Mouse (Mus musculus) hindbrain, embryonic 13.5 days (tissue): ENCODE measurements at regions not wholly inside any gene's neighbourhood (a gene's known extent, or its start where the extent isn't known, plus 50 kb on each side); places are given as distances from the start of the nearest gene placed in this dataset.

Experiments used
- ATAC-seq: fragments of 200-750 bp; cut with Nextera tagmentation; 2 replicates; pipeline ENCODE4 v1.8.0; 2017; ENCODE audit warnings: moderate TSS enrichment; ENCODE audit not compliant: low FRiP score
- H3K27ac ChIP-seq: fragments of 300-500 bp; sonication (generic); 2 replicates; pipeline ENCODE4 v1.5.1; 2015; ENCODE audit warnings: inconsistent platforms, mild to moderate bottlenecking, moderate library complexity
- H3K27me3 ChIP-seq: fragments of 300-500 bp; sonication (generic); 2 replicates; pipeline ENCODE4 v1.6.1; 2015; ENCODE audit warnings: mild to moderate bottlenecking, inconsistent platforms
- H3K36me3 ChIP-seq: fragments of 300-500 bp; sonication (generic); 2 replicates; pipeline ENCODE4 v1.6.1; 2015; ENCODE audit warnings: mild to moderate bottlenecking, inconsistent platforms
- H3K4me1 ChIP-seq: fragments of 300-500 bp; sonication (generic); replicated peaks from 2 replicates; pipeline ENCODE4 v1.6.1; 2015; ENCODE audit warnings: inconsistent platforms
- H3K4me2 ChIP-seq: fragments of 300-500 bp; sonication (generic); 2 replicates; pipeline ENCODE4 v1.6.1; 2015; ENCODE audit warnings: inconsistent platforms, mild to moderate bottlenecking, moderate library complexity
- H3K4me3 ChIP-seq: fragments of 300-500 bp; sonication (generic); 2 replicates; pipeline ENCODE4 v1.5.1; 2015; ENCODE audit warnings: mild to moderate bottlenecking, inconsistent platforms
- H3K9ac ChIP-seq: fragments of 300-500 bp; sonication (generic); 2 replicates; pipeline ENCODE4 v1.6.1; 2015; ENCODE audit warnings: mild to moderate bottlenecking, inconsistent platforms
- H3K9me3 ChIP-seq: fragments of 300-500 bp; sonication (generic); 2 replicates; pipeline ENCODE4 v1.6.1; 2016; ENCODE audit warnings: inconsistent platforms
- WGBS: fragments of 180-500 bp; shearing (Covaris S2); methylation state at CpG from one replicate; pipeline ENCODE4 v1.1.7; 2015; 5-methylcytosine and 5-hydroxymethylcytosine counted together

GRCm38 (mm10) chr1:169439621-169440020 lies 91.6 kb downstream of the Nuf2 start:
- no peaks in the 10 kb centered on the region for H3K36me3 ChIP-seq
- no peak for ATAC-seq
- H3K4me2 ChIP-seq, result no peak overlapping the region
- H3K9me3 ChIP-seq, result no peaks in the 10 kb centered on the region
- WGBS, result 35% methylated on average over 2 of the region's 2 CpGs
- no peak overlapping the region for H3K9ac ChIP-seq
- no peak overlapping the region for H3K4me3 ChIP-seq
- H3K27ac ChIP-seq, result no peak overlapping the region
- H3K27me3 ChIP-seq, result no peaks in the 10 kb centered on the region
- H3K4me1 ChIP-seq, result peaks cover 14% of the 10 kb centered on the region; the same call in 1 of the 2 replicates

GRCm38 (mm10) chr1:169438006-169438405 lies 93.3 kb downstream of the Nuf2 start:
- H3K9me3 ChIP-seq, result no peaks in the 10 kb centered on the region
- no peaks in the 10 kb centered on the region for H3K27me3 ChIP-seq
- ATAC-seq, result no peak
- H3K36me3 ChIP-seq, result no peaks in the 10 kb centered on the region
- H3K4me2 ChIP-seq, result no peak overlapping the region
- no peak overlapping the region for H3K27ac ChIP-seq
- no peak overlapping the region for H3K9ac ChIP-seq
- WGBS, result 59% methylated on average over 3 of the region's 3 CpGs
- H3K4me1 ChIP-seq, result peaks cover 14% of the 10 kb centered on the region; the same call in 1 of the 2 replicates
- no peak overlapping the region for H3K4me3 ChIP-seq

GRCm38 (mm10) chr1:169422408-169422807 lies 108.9 kb downstream of the Nuf2 start:
- H3K27ac ChIP-seq, result no peak overlapping the region
- no peak overlapping the region for H3K4me2 ChIP-seq
- H3K36me3 ChIP-seq, result no peaks in the 10 kb centered on the region
- H3K9me3 ChIP-seq, result 0 out of 2 replicates have a peak, but pooled peaks cover 3% of the 10 kb centered on the region
- H3K27me3 ChIP-seq, result no peaks in the 10 kb centered on the region
- no peak overlapping the region for H3K4me3 ChIP-seq
- 81% methylated on average over 3 of the region's 3 CpGs for WGBS
- no peak for ATAC-seq
- H3K9ac ChIP-seq, result no peak overlapping the region
- no peaks in the 10 kb centered on the region for H3K4me1 ChIP-seq

- ATAC-seq, result no peak
- 44% methylated on average over 1 of the region's 1 CpGs for WGBS
- H3K9me3 ChIP-seq, result 0 out of 2 replicates have a peak, but pooled peaks cover 3% of the 10 kb centered on the region
Observed at GRCm38 (mm10) chr1:169421671-169422070, 109.6 kb downstream of the Nuf2 start.

GRCm38 (mm10) chr1:169418665-169419045 lies 112.6 kb downstream of the Nuf2 start:
- H3K27me3 ChIP-seq, result no peaks in the 10 kb centered on the region
- H3K27ac ChIP-seq, result no peak overlapping the region
- H3K36me3 ChIP-seq, result no peaks in the 10 kb centered on the region
- H3K9me3 ChIP-seq, result 0 out of 2 replicates have a peak, but pooled peaks cover 3% of the 10 kb centered on the region
- no peak overlapping the region for H3K4me2 ChIP-seq
- no peak for ATAC-seq
- H3K9ac ChIP-seq, result no peak overlapping the region
- WGBS, result 84% methylated on average over 4 of the region's 4 CpGs
- H3K4me3 ChIP-seq, result no peak overlapping the region
- no peaks in the 10 kb centered on the region for H3K4me1 ChIP-seq

More at GRCm38 (mm10) chr1:169421671-169422070, 109.6 kb downstream of the Nuf2 start:
- no peaks in the 10 kb centered on the region for H3K27me3 ChIP-seq
- H3K9ac ChIP-seq, result no peak overlapping the region
- H3K27ac ChIP-seq, result no peak overlapping the region
- H3K4me3 ChIP-seq, result no peak overlapping the region
- H3K36me3 ChIP-seq, result no peaks in the 10 kb centered on the region
- no peak overlapping the region for H3K4me2 ChIP-seq
- no peaks in the 10 kb centered on the region for H3K4me1 ChIP-seq

GRCm38 (mm10) chr1:169417979-169418664 lies 113.1 kb downstream of the Nuf2 start:
- no peaks in the 10 kb centered on the region for H3K27me3 ChIP-seq
- H3K9ac ChIP-seq, result no peak overlapping the region
- no peaks in the 10 kb centered on the region for H3K36me3 ChIP-seq
- H3K9me3 ChIP-seq, result 0 out of 2 replicates have a peak, but pooled peaks cover 3% of the 10 kb centered on the region
- no peak overlapping the region for H3K4me3 ChIP-seq
- no peak overlapping the region for H3K4me2 ChIP-seq
- no peak for ATAC-seq
- H3K4me1 ChIP-seq, result no peaks in the 10 kb centered on the region
- H3K27ac ChIP-seq, result no peak overlapping the region
- WGBS, result 74% methylated on average over 10 of the region's 10 CpGs

GRCm38 (mm10) chr1:169416701-169417100 lies 114.6 kb downstream of the Nuf2 start:
- H3K9ac ChIP-seq, result no peak overlapping the region
- H3K4me1 ChIP-seq, result no peaks in the 10 kb centered on the region
- H3K9me3 ChIP-seq, result 0 out of 2 replicates have a peak, but pooled peaks cover 3% of the 10 kb centered on the region
- no peak for ATAC-seq
- H3K27me3 ChIP-seq, result no peaks in the 10 kb centered on the region
- H3K27ac ChIP-seq, result no peak overlapping the region
- H3K4me3 ChIP-seq, result no peak overlapping the region
- 81% methylated on average over 1 of the region's 1 CpGs for WGBS
- no peaks in the 10 kb centered on the region for H3K36me3 ChIP-seq
- no peak overlapping the region for H3K4me2 ChIP-seq

GRCm38 (mm10) chr1:169408120-169408519 lies 123.1 kb downstream of the Nuf2 start:
- H3K4me3 ChIP-seq, result no peak overlapping the region
- H3K27ac ChIP-seq, result no peak overlapping the region
- WGBS, result 92% methylated on average over 2 of the region's 2 CpGs
- H3K4me2 ChIP-seq, result no peak overlapping the region
- ATAC-seq, result no peak
- no peaks in the 10 kb centered on the region for H3K9me3 ChIP-seq
- no peaks in the 10 kb centered on the region for H3K27me3 ChIP-seq
- H3K36me3 ChIP-seq, result no peaks in the 10 kb centered on the region
- no peaks in the 10 kb centered on the region for H3K4me1 ChIP-seq
- H3K9ac ChIP-seq, result no peak overlapping the region

- 0 out of 2 replicates have a peak, but pooled peaks cover 2% of the 10 kb centered on the region for H3K27me3 ChIP-seq
- H3K4me2 ChIP-seq, result no peak overlapping the region
- no peak for ATAC-seq
- no peaks in the 10 kb centered on the region for H3K36me3 ChIP-seq
- H3K4me1 ChIP-seq, result 0 out of 2 replicates have a peak, but pooled peaks cover 3% of the 10 kb centered on the region
- H3K9ac ChIP-seq, result no peak overlapping the region
- H3K4me3 ChIP-seq, result no peak overlapping the region
- H3K9me3 ChIP-seq, result no peaks in the 10 kb centered on the region
- 45% methylated on average over 6 of the region's 6 CpGs for WGBS
- H3K27ac ChIP-seq, result no peak overlapping the region
Observed at GRCm38 (mm10) chr1:169400841-169401240, 130.4 kb downstream of the Nuf2 start.

- H3K4me3 ChIP-seq, result no peak overlapping the region
- H3K27ac ChIP-seq, result no peak overlapping the region
Observed at GRCm38 (mm10) chr1:169397371-169397770, 133.9 kb downstream of the Nuf2 start.

GRCm38 (mm10) chr1:169387056-169387455 lies 144.2 kb downstream of the Nuf2 start:
- Histone ChIP-seq H3K27ac (no peak overlapping the region), H3K9ac (no peak overlapping the region), H3K4me2 (no peak overlapping the region), H3K27me3 (no peaks in the 10 kb centered on the region), H3K4me3 (no peak overlapping the region), H3K36me3 (no peaks in the 10 kb centered on the region), H3K4me1 (peaks cover 19% of the 10 kb centered on the region), H3K9me3 (no peaks in the 10 kb centered on the region)
- no peak for ATAC-seq
- WGBS, result 89% methylated on average over 1 of the region's 1 CpGs

More at GRCm38 (mm10) chr1:169397371-169397770, 133.9 kb downstream of the Nuf2 start:
- Histone ChIP-seq H3K4me2 (no peak overlapping the region), H3K36me3 (no peaks in the 10 kb centered on the region), H3K9me3 (no peaks in the 10 kb centered on the region), H3K27me3 (0 out of 2 replicates have a peak, but pooled peaks cover 2% of the 10 kb centered on the region), H3K9ac (no peak overlapping the region), H3K4me1 (0 out of 2 replicates have a peak, but pooled peaks cover 3% of the 10 kb centered on the region)
- ATAC-seq, result no peak
- 87% methylated on average over 4 of the region's 4 CpGs for WGBS

GRCm38 (mm10) chr1:169385740-169386424 lies 145.4 kb downstream of the Nuf2 start:
- H3K4me1 ChIP-seq, result peaks cover 19% of the 10 kb centered on the region
- H3K36me3 ChIP-seq, result no peaks in the 10 kb centered on the region
- H3K27me3 ChIP-seq, result no peaks in the 10 kb centered on the region
- 46% methylated on average over 10 of the region's 10 CpGs for WGBS
- H3K4me2 ChIP-seq, result 0 out of 2 replicates have a peak overlapping the region, but pooled peaks have one; percentile 6
- no peak overlapping the region for H3K4me3 ChIP-seq
- H3K9me3 ChIP-seq, result no peaks in the 10 kb centered on the region
- H3K9ac ChIP-seq, result no peak overlapping the region
- peak overlapping the region; percentile 55; the same call in 1 of the 2 replicates for H3K27ac ChIP-seq
- no peak for ATAC-seq
